Mouse (Mus musculus) stomach, postnatal 0 days (tissue): ENCODE results near the gene C530008M17Rik. TPM values are rescaled to one million over a fixed set of nuclear protein-coding genes. Genes with fewer than 3 reads are reported as not detected.

Source experiments
- ATAC-seq: fragments of 200-750 bp; cut with Nextera tagmentation; 2 replicates; pipeline ENCODE4 v1.8.0; 2017; ENCODE audit not compliant: low FRiP score, low TSS enrichment
- DNase-seq: peaks from one replicate; pipeline ENCODE4 v3.0.0-alpha.2; 2016; ENCODE audit warnings: low spot score
- H3K27ac ChIP-seq: fragments of 300-500 bp; sonication (generic); replicated peaks from 2 replicates; pipeline ENCODE4 v1.5.1; 2014; ENCODE audit warnings: mild to moderate bottlenecking, control low read depth
- H3K27me3 ChIP-seq: fragments of 300-500 bp; sonication (generic); 2 replicates; pipeline ENCODE4 v1.6.1; 2014; ENCODE audit warnings: low read length; ENCODE audit not compliant: control insufficient read depth, insufficient read depth
- H3K36me3 ChIP-seq: fragments of 300-500 bp; sonication (generic); 2 replicates; pipeline ENCODE4 v1.6.1; 2014; ENCODE audit warnings: low read length, mixed read lengths; ENCODE audit not compliant: control insufficient read depth, insufficient read depth
- H3K4me1 ChIP-seq: fragments of 300-500 bp; sonication (generic); replicated peaks from 2 replicates; pipeline ENCODE4 v1.6.1; 2014; ENCODE audit warnings: antibody characterized with exemption; ENCODE audit not compliant: control insufficient read depth, insufficient read depth
- H3K4me2 ChIP-seq: fragments of 300-500 bp; sonication (generic); replicated peaks from 2 replicates; pipeline ENCODE4 v1.6.1; 2014; ENCODE audit warnings: low read depth, mild to moderate bottlenecking, control low read depth, moderate library complexity
- H3K4me3 ChIP-seq: fragments of 300-500 bp; sonication (generic); 2 replicates; pipeline ENCODE4 v1.5.1; 2014; ENCODE audit warnings: low read depth, low read length, control low read depth
- H3K9ac ChIP-seq: fragments of 300-500 bp; sonication (generic); 2 replicates; pipeline ENCODE4 v1.6.1; 2014; ENCODE audit warnings: mild to moderate bottlenecking, low read length, control low read depth, mixed read lengths
- H3K9me3 ChIP-seq: fragments of 300-500 bp; sonication (generic); 2 replicates; pipeline ENCODE4 v1.6.1; 2016; ENCODE audit warnings: low read length; ENCODE audit not compliant: control insufficient read depth
- CTCF ChIP-seq: IDR thresholded peaks from 2 replicates; pipeline ENCODE4 v1.5.1; 2016; ENCODE audit warnings: antibody characterized with exemption, low read depth, mild to moderate bottlenecking, moderate library complexity
- EP300 ChIP-seq: optimal IDR thresholded peaks from 2 replicates; pipeline ENCODE3; 2016; ENCODE audit warnings: antibody characterized with exemption
- WGBS: fragments of 180-500 bp; shearing (Covaris S2); extraction: QIAGEN DNeasy Blood & Tissue Kit; methylation state at CpG from one replicate; pipeline ENCODE4 v1.1.7; 2014; 5-methylcytosine and 5-hydroxymethylcytosine counted together
- polyA plus RNA-seq: library from polyadenylated mRNA; unstranded; fragments of >200 nt; fragmentation: Nextera tagmentation; extraction: Ambion mirVana; gene quantifications from 2 replicates; pipeline ENCODE4 v1.2.1, GENCODE M21; 2015

C530008M17Rik gene
- polyA plus RNA-seq, 1 experiment from 2014 or later = 3.6 TPM

DNA sequence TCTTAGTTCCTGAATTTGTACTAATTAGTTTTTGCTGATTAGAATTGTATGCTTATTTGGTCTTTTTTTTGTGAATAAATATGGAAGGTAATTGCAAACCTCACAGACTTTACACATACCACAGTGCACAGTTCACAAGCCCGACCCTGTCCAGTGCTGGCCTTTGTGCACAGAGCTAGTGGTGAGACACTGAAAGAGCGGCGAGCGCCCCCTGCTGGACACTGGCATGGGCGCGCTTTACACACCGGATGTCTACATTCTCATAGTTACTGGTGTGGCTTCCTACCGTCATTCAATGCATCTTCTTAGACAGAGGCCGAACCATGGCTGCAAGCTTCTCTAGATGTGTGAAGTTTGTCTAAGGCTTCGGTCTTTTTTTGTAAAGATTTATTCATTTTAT is 197.2 kb downstream of the C530008M17Rik start:
- Histone ChIP-seq H3K9me3 (no peaks in the 10 kb centered on the region), H3K36me3 (no peaks in the 10 kb centered on the region), H3K27me3 (peaks cover 3% of the 10 kb centered on the region; the same call in 1 of the 2 replicates), H3K4me1 (no peaks in the 10 kb centered on the region), H3K27ac (no peak overlapping the region), H3K9ac (no peak overlapping the region), H3K4me2 (no peak overlapping the region), H3K4me3 (no peak overlapping the region)
- DNase-seq = peak; percentile 90
- TF ChIP-seq CTCF (peak; percentile 96), EP300 (no peak)
- 13% methylated on average over 10 of the region's 10 CpGs for WGBS
- ATAC-seq = peak; percentile 87

- no peak overlapping the region for H3K27ac ChIP-seq
- H3K9ac ChIP-seq = peak overlapping the region; percentile 23; the same call in 1 of the 2 replicates
- H3K36me3 ChIP-seq = no peaks in the 10 kb centered on the region
- ATAC-seq (no peak), DNase-seq (no peak)
- no peaks in the 10 kb centered on the region for H3K9me3 ChIP-seq
- H3K4me2 ChIP-seq = peak overlapping the region; percentile 62
- no peaks in the 10 kb centered on the region for H3K4me1 ChIP-seq
- peak overlapping the region; percentile 40 for H3K4me3 ChIP-seq
- peaks cover 3% of the 10 kb centered on the region; the same call in 1 of the 2 replicates for H3K27me3 ChIP-seq
- TF ChIP-seq EP300 (no peak), CTCF (no peak)
- WGBS = 41% methylated on average over 25 of the region's 25 CpGs
These were observed 199.7 kb downstream of the C530008M17Rik start for GRCm38 (mm10) chr5:76855829-76856600.

DNA sequence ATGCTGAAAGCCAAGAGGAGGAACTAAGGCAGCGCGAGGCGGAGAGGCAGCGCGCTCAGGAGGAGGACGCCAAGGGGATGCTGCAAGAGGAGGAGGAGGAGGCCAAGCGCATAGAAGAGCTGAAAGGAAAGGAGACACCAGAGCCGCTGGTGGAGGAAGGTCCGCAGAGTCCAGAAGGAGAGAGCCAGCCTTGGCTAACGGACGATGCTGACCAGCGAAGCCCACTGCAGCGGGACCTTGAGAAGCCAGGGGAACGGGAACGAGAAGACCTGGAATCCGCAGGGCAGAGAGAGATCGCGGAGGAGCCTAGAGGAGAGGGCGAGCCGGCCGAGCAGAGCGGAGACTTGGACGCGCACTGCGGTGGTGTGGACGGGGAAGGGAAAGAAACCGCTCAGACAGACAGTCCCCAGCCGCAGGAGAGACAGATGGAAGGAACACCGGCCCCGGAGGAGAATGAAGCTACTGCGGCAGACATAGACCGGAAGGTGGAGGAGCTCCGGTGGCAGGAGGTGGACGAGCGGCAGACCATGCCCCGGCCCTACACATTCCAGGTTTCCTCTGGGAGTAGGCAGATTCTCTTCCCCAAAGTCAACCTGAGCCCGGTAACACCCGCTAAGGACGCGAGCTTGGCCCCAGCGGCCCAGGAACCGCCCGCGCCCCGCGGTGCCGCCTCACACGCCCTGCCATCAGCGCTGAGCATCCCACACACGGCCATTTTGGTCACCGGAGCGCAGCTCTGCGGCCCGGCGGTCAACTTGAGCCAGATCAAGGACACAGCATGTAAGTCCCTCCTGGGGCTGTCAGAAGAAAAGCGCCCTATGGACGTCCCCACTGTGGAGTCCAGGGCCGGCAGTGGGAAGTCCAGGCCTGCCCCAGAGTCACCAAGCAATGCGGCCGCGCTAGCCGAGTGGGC is 201.0 kb downstream of the C530008M17Rik start:
- ATAC-seq = no peak
- Histone ChIP-seq H3K4me1 (no peaks in the 10 kb centered on the region), H3K4me3 (peak overlapping the region; percentile 40), H3K9me3 (no peaks in the 10 kb centered on the region), H3K9ac (peak overlapping the region; percentile 23; the same call in 1 of the 2 replicates), H3K4me2 (peak overlapping the region; percentile 62), H3K27me3 (peaks cover 3% of the 10 kb centered on the region; the same call in 1 of the 2 replicates), H3K36me3 (no peaks in the 10 kb centered on the region), H3K27ac (no peak overlapping the region)
- TF ChIP-seq EP300 (no peak), CTCF (no peak)
- no peak for DNase-seq
- 33% methylated on average over 62 of the region's 62 CpGs for WGBS

- TF ChIP-seq EP300 = no peak
- TF ChIP-seq CTCF = no peak
- WGBS = 68% methylated on average over 13 of the region's 13 CpGs
- Histone ChIP-seq H3K4me3 (peak overlapping the region; percentile 40), H3K4me1 (no peaks in the 10 kb centered on the region), H3K9me3 (no peaks in the 10 kb centered on the region), H3K9ac (no peak overlapping the region), H3K36me3 (no peaks in the 10 kb centered on the region), H3K4me2 (no peak overlapping the region; the same call in 1 of the 2 replicates), H3K27ac (no peak overlapping the region), H3K27me3 (peaks cover 3% of the 10 kb centered on the region; the same call in 1 of the 2 replicates)
- DNase-seq (no peak), ATAC-seq (no peak)
These were observed 202.1 kb downstream of the C530008M17Rik start for GRCm38 (mm10) chr5:76858444-76858843.

DNA sequence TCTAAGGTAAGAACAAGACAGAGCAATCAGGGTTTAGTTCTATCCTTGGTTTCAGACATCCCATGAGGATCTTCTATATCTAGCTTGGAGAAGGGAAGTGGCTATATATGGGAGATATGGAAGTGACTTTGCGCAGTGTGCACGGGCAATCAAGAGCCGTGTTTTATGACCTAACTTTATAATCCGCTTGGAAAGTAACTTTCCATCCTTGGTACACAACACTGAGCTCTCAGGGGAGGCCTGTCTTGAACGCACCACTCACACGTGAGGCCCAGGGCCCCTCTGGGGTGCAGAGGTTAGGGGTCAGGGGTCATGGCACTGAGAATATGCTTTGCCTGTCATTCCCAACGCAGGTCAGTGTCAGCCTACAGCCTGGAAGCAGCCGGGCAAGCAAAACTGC is 210.5 kb downstream of the C530008M17Rik start:
- ATAC-seq (0 out of 2 replicates have a peak, but pooled peaks have one; percentile 11), DNase-seq (no peak)
- Histone ChIP-seq H3K4me1 (no peaks in the 10 kb centered on the region), H3K9ac (no peak overlapping the region), H3K27ac (no peak overlapping the region), H3K4me3 (no peak overlapping the region), H3K4me2 (no peak overlapping the region), H3K9me3 (no peaks in the 10 kb centered on the region), H3K36me3 (0 out of 2 replicates have a peak, but pooled peaks cover 4% of the 10 kb centered on the region), H3K27me3 (no peaks in the 10 kb centered on the region)
- 73% methylated on average over 8 of the region's 8 CpGs for WGBS
- TF ChIP-seq EP300 (no peak), CTCF (no peak)
